Mouse (Mus musculus): ENCODE results near the gene Prrx2. TPM values are rescaled to one million over a fixed set of nuclear protein-coding genes. Genes with fewer than 3 reads are reported as not detected.

The Prrx2 gene
- 14.1 and 20.1 TPM in 2 replicates for polyA plus RNA-seq (2015; fragmentation: Nextera tagmentation; extraction: Ambion mirVana)

DNA sequence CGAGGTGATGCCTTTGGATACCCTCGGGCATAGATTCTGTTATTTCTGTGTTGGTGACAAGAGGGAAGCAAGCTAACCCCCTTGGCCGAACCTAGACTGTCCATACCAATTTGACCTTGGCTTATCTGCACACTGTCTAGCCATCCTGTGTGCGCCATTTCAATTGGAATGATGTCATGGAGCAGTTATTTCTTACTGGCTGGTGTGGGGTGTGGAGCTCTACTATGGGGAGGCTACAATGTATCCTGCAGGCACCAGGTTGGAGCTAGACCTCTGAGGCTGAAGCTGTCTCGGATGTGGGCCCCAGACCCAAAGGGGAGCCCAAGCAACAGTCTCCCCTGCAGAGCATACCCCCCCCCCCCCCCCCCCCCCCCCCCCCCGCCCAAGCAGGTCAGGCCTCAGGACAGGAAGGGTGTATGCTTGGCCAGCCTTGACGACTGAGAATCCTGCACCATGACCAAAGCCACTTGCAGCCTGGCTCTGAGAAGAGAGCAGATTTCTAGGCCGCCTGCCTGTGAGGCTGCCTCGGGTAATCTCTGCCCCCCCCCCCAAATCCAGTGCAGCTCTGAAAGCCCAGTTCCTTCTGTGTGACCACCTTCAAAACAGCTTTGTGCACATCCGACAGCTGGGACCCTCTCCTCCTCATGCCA is at the start of gene Prrx2:
Gene Prrx2, plus strand, starts transcription at position 600 of the 650 bp plus-strand sequence.
- H3K4me2 ChIP-seq, result no peak within 1 kb of the TSS
- H3K27me3 ChIP-seq, result no peaks in the 10 kb centered on the region
- WGBS, result 37% methylated on average over 9 of the region's 10 CpGs
- peak within 1 kb of the TSS; percentile 53 for H3K27ac ChIP-seq
- H3K36me3 ChIP-seq, result no peaks in the 10 kb centered on the region
- no peak within 1 kb of the TSS for H3K4me3 ChIP-seq
- H3K4me1 ChIP-seq (replicated peaks), result peaks cover 23% of the 10 kb centered on the region
- no peak for ATAC-seq (replicated peaks; ENCODE audit: insufficient number of reproducible peaks, insufficient read depth, low FRiP score, low read depth)
- H3K9me3 ChIP-seq (replicated peaks), result no peaks in the 10 kb centered on the region
- no peak within 1 kb of the TSS for H3K9ac ChIP-seq

DNA sequence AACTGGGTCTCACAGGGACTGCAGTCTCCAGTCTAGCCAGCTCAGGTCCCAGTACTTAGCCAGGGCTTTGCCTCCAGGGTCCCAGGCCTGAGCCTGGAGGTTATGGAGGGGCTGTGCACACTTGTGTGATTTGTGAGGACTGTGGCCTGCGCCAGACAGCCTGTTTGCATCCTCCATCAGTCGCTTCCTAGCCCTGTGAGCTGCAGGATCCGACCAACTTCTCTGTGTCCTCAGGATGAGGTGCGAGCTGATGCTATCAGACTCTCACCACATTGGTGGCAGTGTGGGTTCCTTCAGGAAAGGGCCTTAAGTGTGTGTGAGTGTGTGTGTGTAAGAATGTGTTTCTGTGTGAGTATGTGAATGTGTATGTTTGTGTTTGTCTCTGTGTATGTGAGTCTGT is 47.3 kb upstream of the Prrx2 start:
- no peak overlapping the region for H3K27ac ChIP-seq
- ATAC-seq (replicated peaks; ENCODE audit: insufficient number of reproducible peaks, insufficient read depth, low FRiP score, low read depth), result no peak
- peaks cover 18% of the 10 kb centered on the region for H3K4me1 ChIP-seq (replicated peaks)
- H3K36me3 ChIP-seq, result no peaks in the 10 kb centered on the region
- WGBS, result 42% methylated on average over 4 of the region's 4 CpGs
- no peaks in the 10 kb centered on the region for H3K27me3 ChIP-seq
- H3K9me3 ChIP-seq (replicated peaks), result no peaks in the 10 kb centered on the region
- no peak overlapping the region for H3K4me3 ChIP-seq
- H3K4me2 ChIP-seq, result no peak overlapping the region
- H3K9ac ChIP-seq, result no peak overlapping the region

DNA sequence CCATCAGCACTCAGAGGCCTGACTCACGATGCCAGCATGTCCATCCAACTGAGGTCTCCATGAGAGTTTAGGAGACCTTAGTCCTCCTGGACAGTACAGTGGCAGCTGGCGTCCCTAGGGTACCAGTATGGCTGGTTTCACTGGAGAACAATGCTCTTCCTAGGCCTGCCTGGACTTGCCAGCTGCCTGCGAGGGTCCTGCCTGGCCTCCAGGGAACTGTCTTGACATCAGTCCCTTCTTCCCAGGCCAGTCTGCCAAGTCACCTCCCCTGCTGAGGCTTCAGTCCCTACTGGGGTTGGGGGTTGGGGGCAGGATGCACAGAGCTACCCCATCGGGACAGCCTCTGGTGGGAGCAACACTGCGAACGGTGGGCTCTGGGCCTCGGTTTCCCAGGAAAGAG is 42.7 kb upstream of the Prrx2 start:
- no peaks in the 10 kb centered on the region for H3K9me3 ChIP-seq (replicated peaks)
- H3K4me2 ChIP-seq, result no peak overlapping the region
- no peak overlapping the region for H3K4me3 ChIP-seq
- H3K4me1 ChIP-seq (replicated peaks), result peaks cover 24% of the 10 kb centered on the region
- 80% methylated on average over 7 of the region's 7 CpGs for WGBS
- no peak overlapping the region for H3K9ac ChIP-seq
- H3K27ac ChIP-seq, result no peak overlapping the region
- ATAC-seq (replicated peaks; ENCODE audit: insufficient number of reproducible peaks, insufficient read depth, low FRiP score, low read depth), result no peak
- H3K27me3 ChIP-seq, result no peaks in the 10 kb centered on the region
- no peaks in the 10 kb centered on the region for H3K36me3 ChIP-seq

DNA sequence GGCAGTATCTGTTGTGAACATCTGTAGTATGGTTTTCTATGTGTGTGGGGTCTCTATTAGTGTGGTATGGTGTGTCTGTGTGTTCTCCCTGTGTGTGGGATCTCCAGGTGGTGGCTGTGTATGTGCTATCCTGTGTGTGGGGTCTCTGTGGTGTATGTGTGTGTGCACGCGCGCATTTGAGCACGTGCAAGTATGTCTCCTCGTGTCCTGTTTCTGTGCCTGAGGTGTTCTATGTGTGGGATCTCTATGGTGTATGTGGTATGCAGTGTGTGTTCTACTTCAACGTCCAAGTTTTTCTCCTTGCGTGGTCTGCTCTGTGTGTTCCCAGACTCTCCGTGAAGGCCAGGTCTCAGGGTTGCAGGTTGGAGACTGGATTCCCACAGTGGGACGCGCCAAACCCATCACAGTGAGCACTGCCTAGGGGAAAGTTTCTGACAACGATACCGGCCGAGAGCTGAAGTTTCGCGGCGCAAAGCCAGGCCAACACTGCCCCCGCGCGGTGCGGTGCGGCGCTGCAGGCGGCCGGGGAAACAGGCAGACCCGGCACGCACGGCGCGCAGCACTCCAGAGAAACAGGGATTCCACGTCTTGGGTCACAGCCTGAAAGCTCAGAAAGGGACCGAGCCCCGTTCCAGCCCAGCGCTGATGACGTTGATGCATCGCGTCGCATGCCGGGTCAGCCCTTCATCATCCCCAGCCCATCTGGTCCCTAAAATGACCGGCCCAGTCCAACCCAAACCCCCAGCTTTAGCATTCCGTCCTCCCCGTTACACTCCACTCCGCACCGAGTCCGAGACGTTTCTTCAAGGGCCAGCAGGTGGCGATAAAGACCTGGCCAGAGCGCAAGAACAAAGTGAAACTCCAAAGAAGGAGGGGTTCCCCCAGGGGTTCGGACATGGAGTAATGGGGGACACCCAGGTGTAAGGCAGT is 40.3 kb upstream of the Prrx2 start:
- peak overlapping the region; percentile 78 for H3K4me2 ChIP-seq

DNA sequence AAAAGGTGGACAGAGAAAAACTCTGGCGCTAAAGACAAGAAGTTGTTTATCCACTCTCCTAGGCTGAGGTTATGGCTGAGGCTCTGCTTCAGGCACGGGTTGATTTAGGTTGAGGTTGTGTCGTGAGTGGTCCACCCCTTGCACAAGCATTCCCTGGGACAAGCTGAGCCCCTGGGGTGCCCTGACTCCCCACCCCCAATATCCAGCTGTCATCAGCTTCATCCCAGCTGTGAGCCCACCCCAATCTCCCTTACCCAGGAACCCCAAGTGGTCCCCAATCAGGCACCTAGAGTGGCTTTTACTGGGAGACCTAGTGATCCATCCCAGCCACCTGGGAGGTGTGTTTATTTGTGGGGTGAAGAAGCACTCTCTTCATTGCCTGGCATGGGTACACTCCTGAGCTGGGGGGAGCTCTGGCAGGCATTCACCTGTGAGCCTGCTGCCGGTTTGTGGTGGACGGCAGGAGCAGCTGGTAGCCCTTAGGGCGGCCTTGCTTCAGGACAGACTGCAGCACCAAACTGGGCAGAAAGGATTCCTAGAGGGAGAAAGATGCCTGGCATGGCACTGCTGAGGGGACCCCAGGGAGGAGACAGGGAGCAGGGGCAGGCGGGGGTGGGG is 39.4 kb upstream of the Prrx2 start:
- Histone ChIP-seq H3K4me2 (peak overlapping the region; percentile 78), H3K4me3 (no peak overlapping the region), H3K9me3 (replicated peaks) (no peaks in the 10 kb centered on the region), H3K27ac (no peak overlapping the region), H3K4me1 (replicated peaks) (peaks cover 24% of the 10 kb centered on the region), H3K27me3 (peaks cover 22% of the 10 kb centered on the region), H3K9ac (no peak overlapping the region; the same call in 1 of the 2 replicates), H3K36me3 (no peaks in the 10 kb centered on the region)
- ATAC-seq (replicated peaks; ENCODE audit: insufficient number of reproducible peaks, insufficient read depth, low FRiP score, low read depth), result no peak
- WGBS, result 80% methylated on average over 7 of the region's 7 CpGs

More for the DNA sequence above, 40.3 kb upstream of the Prrx2 start:
- H3K4me3 ChIP-seq, result peak overlapping the region; percentile 51
- H3K9me3 ChIP-seq (replicated peaks), result no peaks in the 10 kb centered on the region
- H3K27ac ChIP-seq, result peak overlapping the region; percentile 62
- H3K27me3 ChIP-seq, result peaks cover 13% of the 10 kb centered on the region; the same call in 1 of the 2 replicates
- H3K36me3 ChIP-seq, result no peaks in the 10 kb centered on the region
- peak; percentile 73 for ATAC-seq (replicated peaks; ENCODE audit: insufficient number of reproducible peaks, insufficient read depth, low FRiP score, low read depth)
- 5% methylated on average over 48 of the region's 48 CpGs for WGBS
- peaks cover 24% of the 10 kb centered on the region for H3K4me1 ChIP-seq (replicated peaks)
- peak overlapping the region; percentile 61 for H3K9ac ChIP-seq

DNA sequence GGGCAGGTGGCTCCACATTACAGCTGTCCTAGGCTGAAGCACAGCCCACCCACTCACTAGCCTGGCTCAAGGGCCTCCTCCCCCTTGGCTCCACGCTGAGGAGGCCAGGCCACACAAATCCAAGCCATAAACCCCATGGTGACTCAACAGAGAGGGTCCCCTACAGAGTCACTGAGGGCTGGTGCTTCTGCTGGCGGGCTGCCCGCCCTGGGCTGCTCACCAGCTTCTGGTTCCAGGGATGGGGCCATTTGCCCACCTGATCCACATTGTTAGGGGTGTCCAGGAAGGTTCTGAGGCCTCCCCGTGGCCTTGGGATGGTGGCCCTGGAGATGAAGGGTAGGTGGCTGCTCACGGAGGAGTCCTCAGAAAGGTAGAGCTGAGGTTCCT is 38.9 kb upstream of the Prrx2 start:
- Histone ChIP-seq H3K36me3 (no peaks in the 10 kb centered on the region), H3K4me3 (no peak overlapping the region), H3K27me3 (peaks cover 27% of the 10 kb centered on the region), H3K27ac (no peak overlapping the region), H3K9me3 (replicated peaks) (no peaks in the 10 kb centered on the region), H3K4me1 (replicated peaks) (peaks cover 26% of the 10 kb centered on the region), H3K9ac (no peak overlapping the region), H3K4me2 (peak overlapping the region; percentile 52; the same call in 1 of the 2 replicates)
- WGBS, result 72% methylated on average over 5 of the region's 5 CpGs
- ATAC-seq (replicated peaks; ENCODE audit: insufficient number of reproducible peaks, insufficient read depth, low FRiP score, low read depth), result no peak

DNA sequence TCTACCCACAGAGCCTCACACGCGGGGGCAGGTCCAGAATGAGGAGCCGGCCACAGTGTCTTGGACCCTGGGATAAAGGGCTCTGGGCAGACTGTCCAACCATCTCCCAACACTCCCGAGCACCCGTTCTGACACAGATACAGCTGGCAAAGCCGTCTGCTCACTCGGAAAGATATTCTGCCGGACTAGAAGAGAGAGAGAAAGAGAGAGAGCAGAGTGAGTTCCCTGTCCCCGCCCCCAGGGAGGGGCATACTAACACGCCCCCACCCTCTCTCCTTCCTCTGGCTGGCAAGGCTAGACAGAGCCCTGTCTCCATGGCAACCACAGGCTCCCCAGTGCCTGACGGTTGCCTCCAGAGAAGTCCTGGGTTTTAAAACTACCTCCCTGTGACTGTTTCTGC is 38.4 kb upstream of the Prrx2 start:
- ATAC-seq (replicated peaks; ENCODE audit: insufficient number of reproducible peaks, insufficient read depth, low FRiP score, low read depth), result peak; percentile 45
- WGBS, result 5% methylated on average over 11 of the region's 11 CpGs
- 0 out of 2 replicates have a peak overlapping the region, but pooled peaks have one; percentile 8 for H3K4me3 ChIP-seq
- H3K4me1 ChIP-seq (replicated peaks), result peaks cover 31% of the 10 kb centered on the region
- peak overlapping the region; percentile 52 for H3K4me2 ChIP-seq
- no peak overlapping the region for H3K9ac ChIP-seq
- no peaks in the 10 kb centered on the region for H3K36me3 ChIP-seq
- H3K9me3 ChIP-seq (replicated peaks), result no peaks in the 10 kb centered on the region
- H3K27me3 ChIP-seq, result peaks cover 32% of the 10 kb centered on the region
- no peak overlapping the region for H3K27ac ChIP-seq

DNA sequence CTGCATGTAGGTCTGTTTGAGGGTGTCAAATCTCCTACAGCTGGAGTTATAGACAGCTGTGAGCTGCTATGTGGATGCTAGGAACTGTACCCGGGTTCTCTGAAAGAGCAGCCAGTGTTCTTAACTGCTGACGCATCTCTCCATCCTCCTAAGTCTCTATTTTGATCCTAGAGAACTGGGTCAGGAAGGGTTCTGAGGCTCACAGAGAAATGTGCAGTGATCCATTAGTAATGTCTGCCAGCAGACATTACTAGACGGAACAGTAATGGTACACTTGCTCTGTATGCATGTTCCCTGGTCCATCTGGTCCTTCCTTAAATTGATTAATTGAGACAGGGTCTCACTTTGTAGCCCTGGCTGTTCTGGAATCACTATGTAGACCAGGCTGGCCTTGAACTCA is 35.3 kb upstream of the Prrx2 start:
- ATAC-seq (replicated peaks; ENCODE audit: insufficient number of reproducible peaks, insufficient read depth, low FRiP score, low read depth), result no peak
- 79% methylated on average over 3 of the region's 3 CpGs for WGBS
- peaks cover 34% of the 10 kb centered on the region for H3K4me1 ChIP-seq (replicated peaks)
- H3K9ac ChIP-seq, result no peak overlapping the region
- no peak overlapping the region for H3K27ac ChIP-seq
- H3K9me3 ChIP-seq (replicated peaks), result no peaks in the 10 kb centered on the region
- no peaks in the 10 kb centered on the region for H3K36me3 ChIP-seq
- no peak overlapping the region for H3K4me2 ChIP-seq
- H3K4me3 ChIP-seq, result no peak overlapping the region
- peaks cover 45% of the 10 kb centered on the region for H3K27me3 ChIP-seq

DNA sequence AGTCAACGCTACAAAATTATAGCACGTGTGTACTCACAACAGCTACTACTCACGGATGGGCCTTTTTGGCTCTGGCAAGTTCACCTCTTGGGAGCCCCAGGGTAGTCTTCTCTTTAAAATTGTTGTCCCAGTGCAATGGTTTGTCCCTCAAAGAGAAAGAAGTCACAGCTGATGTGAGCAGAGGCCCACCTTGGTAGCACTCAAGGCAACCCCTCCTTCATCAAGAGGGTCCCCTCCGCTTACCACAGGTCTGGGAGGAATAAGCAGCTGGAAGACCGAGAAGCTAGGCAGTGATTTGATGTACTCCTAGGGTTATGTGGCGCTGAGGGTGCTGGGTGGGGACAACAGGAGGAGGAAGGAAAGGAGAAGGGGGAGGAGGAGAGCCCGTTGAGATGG is 34.1 kb upstream of the Prrx2 start:
- Histone ChIP-seq H3K27ac (no peak overlapping the region), H3K4me2 (peak overlapping the region; percentile 100), H3K4me3 (peak overlapping the region; percentile 58), H3K36me3 (no peaks in the 10 kb centered on the region), H3K9ac (no peak overlapping the region), H3K9me3 (replicated peaks) (no peaks in the 10 kb centered on the region), H3K27me3 (peaks cover 45% of the 10 kb centered on the region), H3K4me1 (replicated peaks) (peaks cover 28% of the 10 kb centered on the region)
- WGBS, result 37% methylated on average over 7 of the region's 7 CpGs
- ATAC-seq (replicated peaks; ENCODE audit: insufficient number of reproducible peaks, insufficient read depth, low FRiP score, low read depth), result no peak

DNA sequence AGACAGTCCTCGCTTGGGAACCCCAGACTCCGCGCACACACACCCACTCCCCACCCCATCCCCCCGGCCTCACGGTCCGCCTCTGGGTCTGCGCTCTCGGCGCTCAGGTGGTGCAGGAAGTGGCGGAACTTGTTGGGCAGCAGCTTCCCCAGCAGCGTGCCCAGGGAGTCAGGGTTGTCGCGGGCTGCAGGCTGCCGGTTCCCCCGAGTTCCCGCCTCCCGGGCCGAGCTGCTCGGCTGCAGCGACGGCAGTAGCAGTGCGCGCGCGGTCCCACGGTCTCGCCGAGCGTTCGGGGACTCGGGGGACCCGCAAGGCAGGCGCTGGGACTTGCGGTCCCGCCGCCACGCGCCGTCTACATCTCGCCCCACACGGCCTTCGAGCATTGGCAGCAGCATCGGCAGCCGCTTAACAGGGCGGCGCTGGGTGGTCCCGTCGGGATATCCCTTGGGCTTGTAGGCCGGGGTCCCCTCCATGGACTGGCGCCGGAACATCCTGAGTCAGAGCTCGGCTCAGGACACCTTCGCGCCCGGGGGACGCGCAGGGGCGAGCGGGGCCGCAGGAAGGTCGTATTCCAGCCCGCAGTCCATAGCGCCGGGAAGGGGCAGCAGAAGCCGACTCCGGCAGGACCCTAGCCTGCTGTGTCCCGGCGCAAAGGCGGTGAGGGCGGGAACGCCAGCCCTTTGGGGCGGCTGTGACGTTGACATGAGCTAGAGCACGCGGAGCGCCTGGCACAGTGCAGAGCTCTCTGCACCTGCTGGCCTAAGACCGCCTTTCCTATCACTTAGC is 33.5 kb upstream of the Prrx2 start:
- WGBS, result 1% methylated on average over 77 of the region's 77 CpGs
- no peaks in the 10 kb centered on the region for H3K9me3 ChIP-seq (replicated peaks)
- H3K27me3 ChIP-seq, result peaks cover 45% of the 10 kb centered on the region
- peak overlapping the region; percentile 58 for H3K4me3 ChIP-seq
- peak overlapping the region; percentile 100 for H3K4me2 ChIP-seq
- peaks cover 22% of the 10 kb centered on the region for H3K4me1 ChIP-seq (replicated peaks)
- H3K27ac ChIP-seq, result no peak overlapping the region
- peak; percentile 48; the same call in 1 of the 2 replicates for ATAC-seq (replicated peaks; ENCODE audit: insufficient number of reproducible peaks, insufficient read depth, low FRiP score, low read depth)
- H3K36me3 ChIP-seq, result no peaks in the 10 kb centered on the region
- peak overlapping the region; percentile 64 for H3K9ac ChIP-seq

All from heart, embryonic 15.5 days (tissue).